Mouse (Mus musculus) hematopoietic stem cell, adult 5-6 weeks (primary cell): ENCODE results near the gene Gjc3. TPM values are rescaled to one million over a fixed set of nuclear protein-coding genes. Genes with fewer than 3 reads are reported as not detected.
A peak's percentile ranks its signal among the peaks of the same experiment; 100 is the strongest.
"Not testable (repeated sequence)": the region's sequence is repeated elsewhere in the genome, so short reads cannot be mapped to it uniquely, and the experiment has no call there.

Source experiments
- ATAC-seq, 2 experiments: fragments of 125-278 bp in 1 of 2; replicated peaks in 1 of 2; 2 replicates each; pipeline ENCODE4 v1.8.0; 2016 to 2017; ENCODE audit warnings: inconsistent platforms in 2 of 2, mild to moderate bottlenecking in 2 of 2, moderate number of reproducible peaks in 2 of 2, low read depth in 1 of 2, moderate TSS enrichment in 1 of 2; ENCODE audit not compliant: low FRiP score in 2 of 2, poor library complexity in 2 of 2, severe bottlenecking in 2 of 2, insufficient read depth in 1 of 2, low TSS enrichment in 1 of 2
- total RNA-seq: library from RNA; stranded (forward); fragments of 172-1452, 232-1000 nt; gene quantifications from 2 replicates; pipeline ENCODE4 v1.2.3, GENCODE M21; 2017

Gene Gjc3
- total RNA-seq: not detected in 2 replicates

GRCm38 (mm10) chr5:137962945-137963344, at the start of gene Gjc3:
Gene Gjc3, minus strand, starts transcription at chr5:137963098.
- no peak for ATAC-seq

DNA sequence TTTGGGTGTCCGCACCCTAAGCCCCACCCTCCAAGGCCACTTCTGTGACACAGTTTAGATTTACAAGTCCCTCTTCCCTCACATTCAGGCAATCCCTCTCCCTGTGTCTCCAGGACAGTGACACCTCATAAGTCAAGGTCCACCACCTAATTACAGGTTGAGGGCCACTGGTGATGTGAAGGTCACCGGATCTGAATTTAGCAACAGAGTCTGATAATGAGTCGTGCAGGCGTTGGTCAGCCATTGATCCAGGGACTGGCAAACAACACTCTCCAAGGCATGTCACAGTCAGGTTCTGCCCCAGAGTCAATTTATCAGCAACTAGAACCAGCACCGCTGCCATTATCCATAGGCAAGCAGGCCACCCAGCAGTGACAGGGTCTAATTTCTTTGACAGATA, 49.5 kb upstream of the Gjc3 start:
- ATAC-seq: no peak

- no peak for ATAC-seq
Measured at GRCm38 (mm10) chr5:138009437-138009836, 46.5 kb upstream of the Gjc3 start.

DNA sequence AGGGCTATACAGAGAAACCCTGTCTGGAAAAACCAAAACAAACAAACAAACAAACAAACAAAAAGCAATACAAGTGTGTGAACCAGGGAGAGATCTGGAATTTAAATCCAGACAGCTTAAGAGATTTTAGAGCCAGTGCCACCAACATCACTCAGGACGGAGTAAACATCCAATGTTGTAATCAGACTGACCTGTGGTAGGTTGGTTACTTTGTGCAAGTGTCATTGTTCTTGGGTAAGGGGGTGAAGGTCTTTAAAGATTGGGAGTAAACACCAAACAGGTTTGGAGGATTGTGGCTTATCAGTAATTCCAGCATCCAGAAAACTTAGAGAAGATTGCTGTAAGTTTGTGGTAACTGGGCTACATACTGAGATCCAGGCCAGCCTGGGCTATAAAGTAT, 23.5 kb upstream of the Gjc3 start:
- no peak for ATAC-seq

- no peak; a peak in 1 of 4 replicates for ATAC-seq
Measured at GRCm38 (mm10) chr5:137981300-137981699, 18.4 kb upstream of the Gjc3 start, which contains the start of gene Azgp1. Gene Azgp1, plus strand, starts transcription at chr5:137981520.

DNA sequence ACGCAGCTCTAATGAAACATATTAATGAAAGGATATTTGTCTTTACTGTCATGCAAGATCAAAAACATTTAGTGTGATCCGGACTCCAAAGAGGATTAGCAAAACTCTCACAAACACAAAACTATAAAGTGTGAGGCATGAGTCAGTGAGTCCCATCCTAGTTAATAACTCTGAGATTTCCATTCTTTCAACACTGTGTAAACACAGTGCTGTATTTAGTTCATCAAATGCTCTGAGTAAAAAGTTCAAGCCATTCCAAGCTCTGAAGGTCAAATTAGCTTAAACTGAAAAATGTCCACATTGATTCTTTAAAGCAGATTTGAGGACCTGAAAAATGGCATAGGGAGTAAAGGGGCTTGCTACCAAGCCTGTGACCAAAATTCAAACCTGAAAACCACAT, 16.2 kb upstream of the Gjc3 start:
- no peak for ATAC-seq

DNA sequence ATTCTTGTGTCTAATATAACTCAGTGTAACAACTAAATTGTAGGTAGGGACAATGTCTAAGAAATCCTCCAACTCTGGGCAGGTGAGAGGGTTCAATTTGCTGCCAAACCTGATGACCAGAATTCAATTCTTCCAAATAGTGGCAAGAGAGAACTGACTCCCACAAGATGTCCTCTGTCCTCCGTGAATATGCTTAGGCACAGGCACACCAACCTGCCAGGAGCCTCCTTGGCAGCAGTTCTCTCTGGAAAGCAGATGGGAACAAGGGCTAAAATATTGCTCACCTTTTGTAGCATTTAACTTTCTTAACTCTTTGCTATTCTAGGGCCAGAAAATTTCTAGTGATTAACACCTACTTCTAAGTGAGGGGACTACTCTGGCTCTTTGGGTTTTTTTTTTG, 14.4 kb upstream of the Gjc3 start:
- no peak for ATAC-seq

DNA sequence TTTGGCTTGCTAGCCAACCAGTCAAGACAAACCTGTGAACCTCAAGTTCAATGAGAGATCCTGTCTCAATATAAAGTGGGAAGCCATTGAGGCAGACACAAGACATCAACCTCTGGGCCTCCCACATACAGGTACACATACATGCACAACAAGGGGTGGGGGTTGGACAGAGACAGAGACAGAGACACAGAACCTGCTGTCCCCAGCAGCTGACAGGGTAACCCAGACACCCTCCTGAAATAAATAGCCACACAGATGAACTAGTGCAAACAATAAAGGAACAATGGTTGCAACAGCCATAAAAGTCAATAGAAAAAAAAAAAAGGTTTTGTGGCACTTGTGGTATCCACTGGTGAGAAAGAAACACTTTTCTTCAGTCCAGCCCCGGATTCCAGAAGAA, 12.5 kb upstream of the Gjc3 start:
- ATAC-seq: no peak

GRCm38 (mm10) chr5:137974724-137975123, 11.8 kb upstream of the Gjc3 start:
- no peak for ATAC-seq

GRCm38 (mm10) chr5:137973738-137974137, 10.8 kb upstream of the Gjc3 start:
- ATAC-seq: peak in 1 of 2 experiments; percentile 53; a peak in 1 of 4 replicates

GRCm38 (mm10) chr5:137973161-137973560, 10.3 kb upstream of the Gjc3 start:
- ATAC-seq: no peak

DNA sequence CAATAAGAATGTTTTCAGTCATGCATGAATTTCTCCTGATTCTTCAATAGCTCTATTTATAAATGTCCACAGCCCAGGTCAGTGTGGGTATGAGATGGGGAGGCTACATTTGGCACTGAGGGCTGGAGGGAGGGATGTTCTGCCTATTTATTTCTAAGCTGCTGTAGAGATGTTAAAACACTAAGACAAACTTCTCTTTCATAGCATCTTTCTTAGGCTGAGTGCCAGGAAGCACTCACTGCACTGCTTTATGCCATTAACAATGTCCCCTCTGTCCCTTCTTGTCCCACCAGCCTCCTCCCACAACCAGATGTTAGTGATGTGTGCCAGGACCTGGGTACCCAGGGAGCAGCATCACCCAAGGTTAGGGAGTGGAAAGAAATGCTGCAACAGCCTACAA, 3.6 kb upstream of the Gjc3 start:
- ATAC-seq: no peak

DNA sequence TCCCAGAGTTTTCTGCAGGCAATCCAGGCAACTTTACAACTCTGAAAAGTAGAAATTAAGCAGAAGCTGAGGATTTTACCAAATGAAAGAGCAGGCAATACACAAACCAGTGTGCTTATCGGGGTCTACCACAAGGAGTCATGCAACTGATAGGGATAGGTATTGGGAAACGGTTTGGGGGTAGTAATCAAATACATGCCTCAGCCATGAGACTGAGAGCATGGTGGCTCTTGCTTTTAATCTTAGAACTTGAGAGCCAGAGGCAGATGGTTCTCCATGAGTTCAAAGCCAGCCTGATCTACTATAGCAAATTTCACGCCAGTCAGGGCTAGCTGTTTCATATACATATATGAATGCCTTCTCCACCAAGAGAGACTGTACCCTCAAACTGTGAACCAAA, 6.5 kb downstream of the Gjc3 start:
- no peak for ATAC-seq

DNA sequence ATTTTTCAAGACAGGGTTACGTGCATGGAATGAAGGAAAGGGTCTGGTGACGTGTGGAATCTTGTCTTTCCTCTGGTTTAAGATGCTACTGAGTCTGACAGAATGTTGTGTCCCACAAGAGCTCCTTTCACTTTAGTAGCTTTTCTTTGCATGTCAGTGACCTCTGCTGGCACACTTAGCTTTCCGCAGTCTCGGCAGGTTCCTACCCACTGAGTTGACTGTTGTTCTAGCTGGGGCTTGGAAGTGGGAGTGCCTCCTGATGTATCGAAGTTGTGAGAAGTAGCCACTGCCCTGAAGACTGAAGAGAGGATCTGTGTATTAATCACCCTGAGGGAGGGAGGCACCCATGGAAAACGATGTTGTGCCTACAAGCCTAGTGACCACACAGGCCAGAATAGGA, 11.7 kb downstream of the Gjc3 start:
- ATAC-seq: no peak

DNA sequence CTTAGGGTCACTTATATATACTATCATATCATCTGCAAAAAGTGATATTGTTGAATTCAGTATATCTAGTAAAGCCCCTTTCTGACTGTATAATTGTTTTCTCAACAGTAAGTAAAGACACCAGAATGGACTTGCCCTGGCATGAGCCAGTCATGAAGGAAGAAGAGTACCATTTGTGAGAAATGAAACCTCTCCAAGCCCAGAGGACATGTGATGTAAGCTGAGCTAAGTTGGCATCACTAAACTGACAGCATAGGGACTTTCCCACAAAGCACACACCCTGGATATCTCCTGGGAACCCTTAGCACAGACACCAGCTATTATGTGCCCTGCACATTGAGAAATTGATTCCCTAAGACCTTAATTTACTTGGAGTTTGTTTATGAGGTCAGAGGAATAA, 15.6 kb downstream of the Gjc3 start:
- ATAC-seq: no peak

- no peak for ATAC-seq
Measured at GRCm38 (mm10) chr5:137943133-137943532, 19.8 kb downstream of the Gjc3 start.

DNA sequence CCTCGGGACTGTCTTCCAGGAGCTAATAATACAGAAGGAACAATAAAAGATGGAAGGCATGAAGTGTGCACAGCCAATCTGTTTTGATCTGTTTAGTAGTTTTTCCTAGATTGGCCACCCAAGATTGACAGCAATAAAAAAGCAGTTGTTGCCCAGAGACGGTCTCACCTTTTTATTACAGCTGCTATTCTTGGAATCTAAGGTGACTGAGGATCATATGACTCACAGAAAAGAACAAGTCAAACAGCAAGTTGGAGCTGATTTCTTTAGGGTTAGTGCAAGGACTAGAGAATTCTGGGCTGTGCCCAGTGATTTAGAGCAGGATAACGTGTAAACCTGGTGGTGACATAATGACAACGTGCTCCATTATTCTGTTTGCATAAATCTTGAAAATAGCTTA, 21.9 kb downstream of the Gjc3 start:
- ATAC-seq: no peak

DNA sequence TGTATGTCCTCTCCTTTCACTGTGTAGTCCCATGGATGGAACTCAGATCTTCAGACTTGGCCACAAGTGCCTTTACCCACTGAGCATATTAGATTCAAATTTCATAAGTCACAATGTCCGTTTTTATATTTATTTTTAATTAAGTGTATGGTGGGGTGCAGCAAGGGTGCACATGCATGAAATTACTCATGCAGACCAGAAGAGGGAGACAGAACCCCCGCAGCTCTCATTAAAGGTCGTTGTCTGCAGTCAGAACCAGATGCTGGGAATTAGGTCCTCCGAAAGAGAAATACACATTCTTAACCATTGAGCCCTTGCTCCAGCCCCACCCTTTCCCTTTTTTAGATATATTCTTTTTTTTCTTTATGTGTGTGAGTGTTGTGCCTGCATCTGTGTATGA, 25.7 kb downstream of the Gjc3 start:
- no peak for ATAC-seq

DNA sequence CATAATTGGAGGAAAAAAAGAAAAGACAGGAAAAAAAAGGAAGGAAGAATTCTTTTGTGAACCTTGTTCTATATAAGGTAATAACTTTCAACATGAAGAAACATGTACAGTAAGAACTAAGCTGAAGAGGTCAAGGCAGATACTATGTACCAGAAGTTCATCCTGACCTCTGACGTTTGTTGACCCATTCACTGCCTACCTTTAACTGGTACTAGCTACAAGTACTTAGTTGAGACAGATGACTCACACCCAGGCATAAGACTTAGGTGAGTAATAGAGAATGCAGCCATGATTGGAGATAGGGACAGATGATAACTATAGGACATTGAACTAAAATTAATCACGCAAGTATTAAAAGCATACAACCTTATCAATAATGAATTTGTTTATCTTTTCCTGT, 26.4 kb downstream of the Gjc3 start:
- no peak for ATAC-seq

GRCm38 (mm10) chr5:137933934-137934333, 29.0 kb downstream of the Gjc3 start:
- ATAC-seq: not testable (repeated sequence)
